Mouse (Mus musculus) intestine, embryonic 14.5 days (tissue): ENCODE data around the gene Utrn. TPM values are rescaled to one million over a fixed set of nuclear protein-coding genes. Genes with fewer than 3 reads are reported as not detected.

Source experiments
- ATAC-seq: fragments of 200-750 bp; cut with Nextera tagmentation; replicated peaks from 2 replicates; pipeline ENCODE4 v1.8.0; 2017; ENCODE audit warnings: low read depth, moderate number of reproducible peaks, moderate TSS enrichment, moderate library complexity; ENCODE audit not compliant: low FRiP score, low TSS enrichment
- DNase-seq: peaks from one replicate; pipeline ENCODE4 v3.0.0-alpha.2; 2018; ENCODE audit warnings: low spot score
- H3K27ac ChIP-seq: fragments of 300-500 bp; sonication (generic); 2 replicates; pipeline ENCODE4 v1.5.1; 2014; ENCODE audit warnings: low read depth, mild to moderate bottlenecking, control low read depth
- H3K27me3 ChIP-seq: fragments of 300-500 bp; sonication (generic); replicated peaks from 2 replicates; pipeline ENCODE4 v1.6.1; 2014; ENCODE audit warnings: low read length, control low read depth; ENCODE audit not compliant: control insufficient read depth, insufficient read depth
- H3K36me3 ChIP-seq: fragments of 300-500 bp; sonication (generic); 2 replicates; pipeline ENCODE4 v1.6.1; 2014; ENCODE audit warnings: low read length, control low read depth; ENCODE audit not compliant: control insufficient read depth, insufficient read depth
- H3K4me1 ChIP-seq: fragments of 300-500 bp; sonication (generic); replicated peaks from 2 replicates; pipeline ENCODE4 v1.6.1; 2014; ENCODE audit warnings: low read length, control low read depth, mixed read lengths; ENCODE audit not compliant: control insufficient read depth, insufficient read depth
- H3K4me2 ChIP-seq: fragments of 300-500 bp; sonication (generic); 2 replicates; pipeline ENCODE4 v1.6.1; 2014; ENCODE audit warnings: low read length
- H3K4me3 ChIP-seq: fragments of 300-500 bp; sonication (generic); 2 replicates; pipeline ENCODE4 v1.5.1; 2014; ENCODE audit warnings: low read depth, low read length, control low read depth, mixed read lengths
- H3K9ac ChIP-seq: fragments of 300-500 bp; sonication (generic); 2 replicates; pipeline ENCODE4 v1.6.1; 2014; ENCODE audit warnings: mild to moderate bottlenecking, low read length
- H3K9me3 ChIP-seq: fragments of 300-500 bp; sonication (generic); 2 replicates; pipeline ENCODE4 v1.6.1; 2016; ENCODE audit warnings: low read length, control low read depth; ENCODE audit not compliant: control insufficient read depth
- WGBS: fragments of 180-500 bp; shearing (Covaris S2); extraction: QIAGEN DNeasy Blood & Tissue Kit; methylation state at CpG from one replicate; pipeline ENCODE4 v1.1.7; 2014; 5-methylcytosine and 5-hydroxymethylcytosine counted together
- polyA plus RNA-seq: library from polyadenylated mRNA; unstranded; fragments of >200 nt; fragmentation: Nextera tagmentation; extraction: Ambion mirVana; gene quantifications from 2 replicates; pipeline ENCODE4 v1.2.1, GENCODE M21; 2014

Utrn gene
- polyA plus RNA-seq, 1 experiment from 2014 or later: 55.1 TPM

GRCm38 (mm10) chr10:12535272-12535671, 333.9 kb downstream of the Utrn start:
- Histone ChIP-seq H3K9me3 (no peaks in the 10 kb centered on the region), H3K9ac (no peak overlapping the region), H3K4me2 (no peak overlapping the region), H3K4me3 (no peak overlapping the region), H3K36me3 (no peaks in the 10 kb centered on the region), H3K27ac (no peak overlapping the region), H3K27me3 (no peaks in the 10 kb centered on the region), H3K4me1 (no peaks in the 10 kb centered on the region)
- ATAC-seq (no peak), DNase-seq (no peak)
- WGBS: 93% methylated on average over 1 of the region's 1 CpGs

- Histone ChIP-seq H3K4me3 (no peak overlapping the region), H3K4me1 (no peaks in the 10 kb centered on the region), H3K36me3 (no peaks in the 10 kb centered on the region), H3K9me3 (no peaks in the 10 kb centered on the region), H3K9ac (no peak overlapping the region), H3K27me3 (no peaks in the 10 kb centered on the region), H3K4me2 (no peak overlapping the region), H3K27ac (no peak overlapping the region)
- no peak for DNase-seq
- ATAC-seq: no peak
- 61% methylated on average over 3 of the region's 3 CpGs for WGBS
These were observed 334.4 kb downstream of the Utrn start for GRCm38 (mm10) chr10:12534801-12535200.

- no peak overlapping the region for H3K4me3 ChIP-seq
- no peaks in the 10 kb centered on the region for H3K36me3 ChIP-seq
- 86% methylated on average over 3 of the region's 3 CpGs for WGBS
- H3K4me1 ChIP-seq: no peaks in the 10 kb centered on the region
- no peak overlapping the region for H3K4me2 ChIP-seq
- no peaks in the 10 kb centered on the region for H3K27me3 ChIP-seq
- DNase-seq: no peak
- no peak for ATAC-seq
- no peak overlapping the region for H3K27ac ChIP-seq
- no peaks in the 10 kb centered on the region for H3K9me3 ChIP-seq
- H3K9ac ChIP-seq: no peak overlapping the region
These were observed 334.9 kb downstream of the Utrn start for GRCm38 (mm10) chr10:12534301-12534700.

- no peaks in the 10 kb centered on the region for H3K4me1 ChIP-seq
- H3K9ac ChIP-seq: no peak overlapping the region
- H3K9me3 ChIP-seq: no peaks in the 10 kb centered on the region
- 45% methylated on average over 1 of the region's 1 CpGs for WGBS
- no peak overlapping the region for H3K4me3 ChIP-seq
- H3K27me3 ChIP-seq: no peaks in the 10 kb centered on the region
- H3K36me3 ChIP-seq: peaks cover 17% of the 10 kb centered on the region
- no peak overlapping the region for H3K4me2 ChIP-seq
- no peak for ATAC-seq
- no peak overlapping the region for H3K27ac ChIP-seq
- no peak for DNase-seq
These were observed 347.1 kb downstream of the Utrn start for GRCm38 (mm10) chr10:12522078-12522477.

- no peak overlapping the region for H3K4me2 ChIP-seq
- ATAC-seq: no peak
- H3K4me3 ChIP-seq: no peak overlapping the region
- no peaks in the 10 kb centered on the region for H3K9me3 ChIP-seq
- whole genome bisulfite sequencing: 79% methylated on average over 3 of the region's 3 CpGs
- H3K9ac ChIP-seq: no peak overlapping the region
- H3K27ac ChIP-seq: no peak overlapping the region
- H3K27me3 ChIP-seq: no peaks in the 10 kb centered on the region
- H3K4me1 ChIP-seq: no peaks in the 10 kb centered on the region
- DNase-seq: no peak
- peaks cover 4% of the 10 kb centered on the region; the same call in 1 of the 2 replicates for H3K36me3 ChIP-seq
These were observed 351.0 kb downstream of the Utrn start for GRCm38 (mm10) chr10:12518162-12518561.

- ATAC-seq: no peak
- no peak overlapping the region for H3K4me3 ChIP-seq
- DNase-seq: no peak
- peaks cover 10% of the 10 kb centered on the region for H3K36me3 ChIP-seq
- no peaks in the 10 kb centered on the region for H3K27me3 ChIP-seq
- H3K27ac ChIP-seq: no peak overlapping the region
- H3K4me1 ChIP-seq: no peaks in the 10 kb centered on the region
- H3K4me2 ChIP-seq: no peak overlapping the region
- whole genome bisulfite sequencing: 86% methylated on average over 7 of the region's 7 CpGs
- H3K9ac ChIP-seq: no peak overlapping the region
- H3K9me3 ChIP-seq: no peaks in the 10 kb centered on the region
These were observed 363.6 kb downstream of the Utrn start for GRCm38 (mm10) chr10:12505568-12505967.

- 97% methylated on average over 5 of the region's 5 CpGs for WGBS
- Histone ChIP-seq H3K4me3 (no peak overlapping the region), H3K9me3 (no peaks in the 10 kb centered on the region), H3K9ac (no peak overlapping the region), H3K4me1 (no peaks in the 10 kb centered on the region), H3K27ac (no peak overlapping the region), H3K27me3 (no peaks in the 10 kb centered on the region), H3K4me2 (no peak overlapping the region), H3K36me3 (peaks cover 18% of the 10 kb centered on the region; the same call in 1 of the 2 replicates)
- ATAC-seq (no peak), DNase-seq (no peak)
These were observed 368.7 kb downstream of the Utrn start for GRCm38 (mm10) chr10:12500489-12500888.

GRCm38 (mm10) chr10:12497555-12497954, 371.6 kb downstream of the Utrn start:
- WGBS: 86% methylated on average over 8 of the region's 8 CpGs
- H3K4me1 ChIP-seq: no peaks in the 10 kb centered on the region
- no peak overlapping the region for H3K4me3 ChIP-seq
- no peaks in the 10 kb centered on the region for H3K27me3 ChIP-seq
- no peak overlapping the region for H3K4me2 ChIP-seq
- H3K27ac ChIP-seq: no peak overlapping the region
- no peak for ATAC-seq
- no peak for DNase-seq
- no peaks in the 10 kb centered on the region for H3K9me3 ChIP-seq
- H3K9ac ChIP-seq: no peak overlapping the region
- peaks cover 18% of the 10 kb centered on the region; the same call in 1 of the 2 replicates for H3K36me3 ChIP-seq

GRCm38 (mm10) chr10:12489551-12490177, 379.5 kb downstream of the Utrn start:
- no peak overlapping the region for H3K27ac ChIP-seq
- DNase-seq (no peak), ATAC-seq (no peak)
- H3K27me3 ChIP-seq: no peaks in the 10 kb centered on the region
- H3K9me3 ChIP-seq: no peaks in the 10 kb centered on the region
- 73% methylated on average over 4 of the region's 4 CpGs for WGBS
- H3K4me3 ChIP-seq: no peak overlapping the region
- H3K4me2 ChIP-seq: no peak overlapping the region
- peaks cover 13% of the 10 kb centered on the region for H3K4me1 ChIP-seq
- H3K9ac ChIP-seq: no peak overlapping the region
- H3K36me3 ChIP-seq: no peaks in the 10 kb centered on the region
